Mouse (Mus musculus) thymus, adult 2 months (tissue): Measurements from ENCODE around the gene Olfr1513. TPM values are rescaled to one million over a fixed set of nuclear protein-coding genes. Genes with fewer than 3 reads are reported as not detected.

Source experiments
- DNase-seq: peaks from one replicate; pipeline ENCODE4 v3.0.0; 2021
- H3K27ac ChIP-seq: fragments of 200-500 bp; 2 replicates; pipeline ENCODE4 v1.5.1; 2012; ENCODE audit warnings: low read length, control low read depth; ENCODE audit not compliant: control insufficient read depth, insufficient read depth
- H3K27me3 ChIP-seq: fragments of 200-500 bp; 2 replicates; pipeline ENCODE4 v1.6.1; 2012; ENCODE audit warnings: mild to moderate bottlenecking, low read length, moderate library complexity, mixed read lengths; ENCODE audit not compliant: control insufficient read depth, insufficient read depth
- H3K36me3 ChIP-seq: fragments of 200-500 bp; 2 replicates; pipeline ENCODE4 v1.6.1; 2012; ENCODE audit warnings: mild to moderate bottlenecking, low read length, moderate library complexity; ENCODE audit not compliant: control insufficient read depth, insufficient read depth
- H3K4me1 ChIP-seq: fragments of 200-500 bp; replicated peaks from 2 replicates; pipeline ENCODE4 v1.6.1; 2012; ENCODE audit warnings: low read length; ENCODE audit not compliant: control insufficient read depth, insufficient read depth
- H3K4me3 ChIP-seq: fragments of 200-500 bp; 2 replicates; pipeline ENCODE4 v1.5.1; 2012; ENCODE audit warnings: mild to moderate bottlenecking, low read length, control low read depth, moderate library complexity; ENCODE audit not compliant: control insufficient read depth, insufficient read depth
- CTCF ChIP-seq: fragments of 200-500 bp; IDR thresholded peaks from 2 replicates; pipeline ENCODE4 v1.5.1; 2012; ENCODE audit warnings: mild to moderate bottlenecking, control low read depth, low read length, moderate library complexity, borderline replicate concordance; ENCODE audit not compliant: control insufficient read depth, poor library complexity, insufficient read depth; ENCODE audit errors: extremely low read depth
- POLR2A ChIP-seq: fragments of 200-500 bp; IDR thresholded peaks from 2 replicates; pipeline ENCODE4 v1.6.1; 2012; ENCODE audit warnings: mild to moderate bottlenecking, low read length, control low read depth, moderate library complexity; ENCODE audit not compliant: control insufficient read depth, poor library complexity, insufficient read depth; ENCODE audit errors: extremely low read depth
- WGBS: fragments of 180-500 bp; shearing (Covaris S2); methylation state at CpG from one replicate; pipeline ENCODE4 v1.1.7; 2018; 5-methylcytosine and 5-hydroxymethylcytosine counted together
- polyA plus RNA-seq: library from polyadenylated mRNA; depleted of rRNA; stranded (reverse); fragments of >200 nt; gene quantifications from 2 replicates; pipeline ENCODE4 v1.2.3, GENCODE M21; 2012

Gene Olfr1513
- polyA plus RNA-seq, 1 experiment, result not detected

GRCm38 (mm10) chr14:52338751-52339511 is 17.3 kb downstream of the Olfr1513 start:
- H3K27me3 ChIP-seq, result no peaks in the 10 kb centered on the region
- DNase-seq, result peak; percentile 70
- no peak overlapping the region for H3K27ac ChIP-seq
- H3K36me3 ChIP-seq, result no peaks in the 10 kb centered on the region
- no peaks in the 10 kb centered on the region for H3K4me1 ChIP-seq
- H3K4me3 ChIP-seq, result no peak overlapping the region
- no peak for TF ChIP-seq POLR2A
- TF ChIP-seq CTCF, result no peak
- WGBS, result 28% methylated on average over 21 of the region's 21 CpGs

GRCm38 (mm10) chr14:52332171-52332570 is 24.0 kb downstream of the Olfr1513 start:
- 100% methylated on average over 1 of the region's 3 CpGs for WGBS
- Histone ChIP-seq H3K36me3 (no peaks in the 10 kb centered on the region), H3K27me3 (peaks cover 9% of the 10 kb centered on the region; the same call in 1 of the 2 replicates)

GRCm38 (mm10) chr14:52331069-52331750 is 25.0 kb downstream of the Olfr1513 start:
- Histone ChIP-seq H3K4me1 (no peaks in the 10 kb centered on the region), H3K27me3 (peaks cover 9% of the 10 kb centered on the region), H3K27ac (no peak overlapping the region), H3K36me3 (no peaks in the 10 kb centered on the region), H3K4me3 (no peak overlapping the region)
- 49% methylated on average over 4 of the region's 4 CpGs for WGBS
- TF ChIP-seq POLR2A (no peak), CTCF (no peak)
- no peak for DNase-seq

More at GRCm38 (mm10) chr14:52332171-52332570, 24.0 kb downstream of the Olfr1513 start:
- Histone ChIP-seq H3K27ac (no peak overlapping the region), H3K4me3 (no peak overlapping the region), H3K4me1 (no peaks in the 10 kb centered on the region)
- no peak for DNase-seq
- no peak for TF ChIP-seq CTCF
- TF ChIP-seq POLR2A, result no peak

- TF ChIP-seq CTCF, result no peak
- no peak for TF ChIP-seq POLR2A
- 7% methylated on average over 26 of the region's 26 CpGs for WGBS
- Histone ChIP-seq H3K4me1 (no peaks in the 10 kb centered on the region), H3K27me3 (peaks cover 9% of the 10 kb centered on the region), H3K4me3 (no peak within 1 kb of the TSS), H3K36me3 (no peaks in the 10 kb centered on the region), H3K27ac (no peak within 1 kb of the TSS)
- no peak for DNase-seq
These were observed 28.0 kb downstream of the Olfr1513 start, which contains the start of gene Sall2 for GRCm38 (mm10) chr14:52327910-52328812. Gene Sall2, minus strand, starts transcription at chr14:52328762.

- TF ChIP-seq POLR2A (no peak), CTCF (no peak)
- no peak for DNase-seq
- WGBS, result 11% methylated on average over 14 of the region's 14 CpGs
- H3K4me3 ChIP-seq, result no peak overlapping the region
- H3K36me3 ChIP-seq, result no peaks in the 10 kb centered on the region
- no peaks in the 10 kb centered on the region for H3K4me1 ChIP-seq
- no peak overlapping the region for H3K27ac ChIP-seq
- peaks cover 9% of the 10 kb centered on the region for H3K27me3 ChIP-seq
These were observed 28.8 kb downstream of the Olfr1513 start for GRCm38 (mm10) chr14:52327375-52327901.
